Comparison of ENCODE assay signal across 19 mouse cellular contexts in the genomic region with DNA sequence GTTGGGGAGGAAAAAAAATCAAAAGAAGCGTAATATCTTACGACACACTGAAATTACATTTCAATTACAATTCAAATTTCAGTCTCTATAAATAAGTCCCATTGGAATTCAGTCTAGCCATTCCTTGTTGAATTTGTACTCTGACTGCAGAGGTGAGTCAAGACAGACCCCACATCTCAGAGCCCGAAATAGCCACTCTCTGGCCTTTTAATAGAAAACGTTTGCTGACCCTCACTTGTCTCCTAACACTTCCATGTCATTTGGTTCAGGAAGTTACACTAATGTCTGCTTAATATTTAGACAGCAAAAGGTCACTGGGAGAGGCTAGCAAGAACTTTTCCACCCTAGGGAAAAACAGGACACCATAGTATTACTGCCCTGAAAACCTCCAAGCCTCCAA.
DNase-seq lines count a peak whose midpoint lies in the region; ATAC-seq lines count a peak whose summit lies in the region.
"Had no signal": no experiment of that assay in that cellular context is flagged by ENCODE, and none has a peak within 500 bp of the region (broad histone marks: within the 10 kb centered on the region; RNA-seq: fewer than 3 reads in every experiment).

No protein-coding gene starts in this region.

- no peak overlapping the region for H3K4me3 ChIP-seq in heart, embryonic 10.5 days
- no peak overlapping the region for H3K4me3 ChIP-seq in heart, embryonic 14.5 days (ENCODE audit: control insufficient read depth in 1 of 2, insufficient read depth in 1 of 2, low read depth in 1 of 2, low read length in 2 of 2)
- H3K4me3 ChIP-seq in lung, embryonic 16.5 days (ENCODE audit: low read length), result no peak overlapping the region
- H3K4me3 ChIP-seq: embryonic facial prominence, embryonic 13.5 days; forebrain, embryonic 13.5 days; gastrocnemius, adult 2 months; hindbrain, embryonic 10.5 days; intestine, embryonic 15.5 days had no signal

- H3K4me1 ChIP-seq in heart, embryonic 10.5 days, result peaks cover 3% of the 10 kb centered on the region; the same call in 1 of the 2 replicates
- H3K4me1 ChIP-seq in heart, embryonic 14.5 days (ENCODE audit: control insufficient read depth in 2 of 2, insufficient read depth in 2 of 2, low read length in 2 of 2), result 0 out of 4 replicates have a peak, but pooled peaks cover 0 to 4% of the 10 kb centered on the region in 2 experiments
- no peaks in the 10 kb centered on the region for H3K4me1 ChIP-seq in lung, embryonic 16.5 days (replicated peaks; ENCODE audit: control insufficient read depth, insufficient read depth, low read length)
- H3K4me1 ChIP-seq: embryonic facial prominence, embryonic 13.5 days; forebrain, embryonic 13.5 days; hindbrain, embryonic 10.5 days; intestine, embryonic 15.5 days had no signal

- H3K27ac ChIP-seq in heart, embryonic 10.5 days, result peak overlapping the region; percentile 39; the same call in 1 of the 2 replicates
- peak overlapping the region; percentile 49 to 57; a peak in 3 of 4 replicates for H3K27ac ChIP-seq in heart, embryonic 14.5 days (replicated peaks in 1 of 2; ENCODE audit: control insufficient read depth in 1 of 2, insufficient read depth in 1 of 2, low read depth in 2 of 2, low read length in 2 of 2)
- no peak overlapping the region for H3K27ac ChIP-seq in lung, embryonic 16.5 days (ENCODE audit: low read length)
- H3K27ac ChIP-seq: embryonic facial prominence, embryonic 13.5 days; forebrain, embryonic 13.5 days; gastrocnemius, adult 2 months; hindbrain, embryonic 10.5 days; hindbrain, embryonic 14.5 days; intestine, embryonic 15.5 days had no signal

- no peak for DNase-seq in heart, embryonic 10.5 days (ENCODE audit: low spot score)
- DNase-seq in heart, adult 8-10 months (ENCODE audit: low spot score), result no peak
- DNase-seq in heart, postnatal 10 days, result no peak
- DNase-seq in lung, postnatal 14 days, result no peak
- no peak for DNase-seq in gastrocnemius, adult 8-10 months (ENCODE audit: low spot score in 2 of 2)
- DNase-seq: adrenal gland, postnatal 10 days; cerebellum, adult 11 months; cerebellum, adult 8-10 months; cerebellum, postnatal 14 days; forebrain, postnatal 0 days; gastrocnemius, adult 2 months; kidney, adult 18-20 months had no signal

- ATAC-seq in heart, embryonic 14.5 days (ENCODE audit: insufficient number of reproducible peaks, insufficient read depth, low FRiP score, low read depth), result no peak
- peak; percentile 54; the same call in 1 of the 2 replicates for ATAC-seq in lung, embryonic 16.5 days (ENCODE audit: low read depth)
- ATAC-seq: forebrain, embryonic 13.5 days; forebrain, postnatal 0 days; intestine, embryonic 15.5 days had no signal

- no peaks in the 10 kb centered on the region for H3K36me3 ChIP-seq in heart, embryonic 10.5 days
- no peaks in the 10 kb centered on the region for H3K36me3 ChIP-seq in heart, embryonic 14.5 days (ENCODE audit: control insufficient read depth, insufficient read depth, low read length)
- H3K36me3 ChIP-seq in lung, embryonic 16.5 days (ENCODE audit: control insufficient read depth, insufficient read depth, low read length), result no peaks in the 10 kb centered on the region
- H3K36me3 ChIP-seq: embryonic facial prominence, embryonic 13.5 days; hindbrain, embryonic 10.5 days; intestine, embryonic 15.5 days had no signal

- H3K4me2 ChIP-seq in heart, embryonic 14.5 days (ENCODE audit: low read length), result no peak overlapping the region
- no peak overlapping the region for H3K4me2 ChIP-seq in lung, embryonic 16.5 days (ENCODE audit: low read depth, low read length)
- H3K4me2 ChIP-seq: embryonic facial prominence, embryonic 13.5 days; forebrain, embryonic 13.5 days; hindbrain, embryonic 14.5 days; intestine, embryonic 15.5 days had no signal

- no peak overlapping the region for H3K9ac ChIP-seq in heart, embryonic 14.5 days (ENCODE audit: low read length)
- no peak overlapping the region for H3K9ac ChIP-seq in lung, embryonic 16.5 days (ENCODE audit: low read length)
- H3K9ac ChIP-seq: embryonic facial prominence, embryonic 13.5 days; forebrain, embryonic 13.5 days; forebrain, postnatal 0 days; hindbrain, embryonic 14.5 days; intestine, embryonic 15.5 days had no signal

- no peaks in the 10 kb centered on the region for H3K9me3 ChIP-seq in heart, embryonic 10.5 days
- H3K9me3 ChIP-seq in heart, embryonic 14.5 days (ENCODE audit: control insufficient read depth, low read length), result no peaks in the 10 kb centered on the region
- no peaks in the 10 kb centered on the region for H3K9me3 ChIP-seq in lung, embryonic 16.5 days (ENCODE audit: control insufficient read depth, low read length)
- H3K9me3 ChIP-seq: embryonic facial prominence, embryonic 13.5 days; forebrain, embryonic 13.5 days; hindbrain, embryonic 10.5 days; intestine, embryonic 15.5 days had no signal

- intact Hi-C loops in heart, postnatal 10 days (cut with DNase I), result no loop called here

- 45% methylated on average over 4 of the region's 4 CpGs for WGBS in heart, embryonic 10.5 days
- WGBS in heart, embryonic 14.5 days, result 33% methylated on average over 4 of the region's 4 CpGs
- WGBS in lung, embryonic 16.5 days, result 47% methylated on average over 4 of the region's 4 CpGs

- no peaks in the 10 kb centered on the region for H3K27me3 ChIP-seq in heart, embryonic 10.5 days (ENCODE audit: insufficient read depth, poor library complexity, severe bottlenecking)
- H3K27me3 ChIP-seq in heart, embryonic 14.5 days (ENCODE audit: control insufficient read depth, insufficient read depth, low read length), result no peaks in the 10 kb centered on the region
- H3K27me3 ChIP-seq in lung, embryonic 16.5 days (ENCODE audit: control insufficient read depth, insufficient read depth, low read depth, low read length), result no peaks in the 10 kb centered on the region
- H3K27me3 ChIP-seq: embryonic facial prominence, embryonic 13.5 days; forebrain, embryonic 13.5 days; intestine, embryonic 15.5 days had no signal
